Mouse (Mus musculus): ENCODE results near the gene Aldh3a2. TPM values are rescaled to one million over a fixed set of nuclear protein-coding genes. Genes with fewer than 3 reads are reported as not detected.
"Not testable (repeated sequence)": the region's sequence is repeated elsewhere in the genome, so short reads cannot be mapped to it uniquely, and the experiment has no call there.

The Aldh3a2 gene
- polyA plus RNA-seq (2012; rRNA removed), result 71.3 and 77.7 TPM in 2 replicates

- peak; percentile 94 for DNase-seq (ENCODE audit: low spot score)
These were observed at the start of gene Aldh3a2 for GRCm38 (mm10) chr11:61266551-61267533. TSS of gene Aldh3a2 (minus strand) at chr11:61267464.

- DNase-seq (ENCODE audit: low spot score), result no peak
These were observed 49.6 kb upstream of the Aldh3a2 start for GRCm38 (mm10) chr11:61316864-61317263.

GRCm38 (mm10) chr11:61310321-61310720, 43.1 kb upstream of the Aldh3a2 start:
- DNase-seq (ENCODE audit: low spot score), result no peak

GRCm38 (mm10) chr11:61309831-61310230, 42.6 kb upstream of the Aldh3a2 start:
- DNase-seq (ENCODE audit: low spot score), result no peak

GRCm38 (mm10) chr11:61307795-61308194, 40.5 kb upstream of the Aldh3a2 start:
- no peak for DNase-seq (ENCODE audit: low spot score)

- no peak for DNase-seq (ENCODE audit: low spot score)
These were observed 38.1 kb upstream of the Aldh3a2 start for GRCm38 (mm10) chr11:61305377-61305776.

DNA sequence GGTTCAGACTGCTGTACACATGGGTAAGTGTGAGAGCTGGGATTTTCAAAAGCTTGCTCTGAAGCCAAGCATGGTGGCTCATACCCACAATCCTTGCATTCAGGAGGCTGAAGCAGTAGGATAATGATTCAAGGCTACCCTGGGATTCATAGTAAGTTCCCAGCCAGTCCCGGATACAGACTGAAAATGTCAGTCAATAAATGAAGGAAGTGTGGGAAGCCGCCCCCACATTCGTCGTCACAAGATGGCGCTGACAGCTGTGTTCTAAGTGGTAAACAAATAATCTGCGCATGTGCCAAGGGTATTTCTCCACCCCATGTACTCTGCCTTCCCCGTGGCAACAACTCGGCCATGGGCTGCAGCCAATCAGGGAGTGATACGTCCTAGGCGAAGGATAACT, 37.3 kb upstream of the Aldh3a2 start:
- not testable (repeated sequence) for DNase-seq (ENCODE audit: low spot score)

- no peak for DNase-seq (ENCODE audit: low spot score)
These were observed 33.6 kb upstream of the Aldh3a2 start for GRCm38 (mm10) chr11:61300716-61301392.

DNA sequence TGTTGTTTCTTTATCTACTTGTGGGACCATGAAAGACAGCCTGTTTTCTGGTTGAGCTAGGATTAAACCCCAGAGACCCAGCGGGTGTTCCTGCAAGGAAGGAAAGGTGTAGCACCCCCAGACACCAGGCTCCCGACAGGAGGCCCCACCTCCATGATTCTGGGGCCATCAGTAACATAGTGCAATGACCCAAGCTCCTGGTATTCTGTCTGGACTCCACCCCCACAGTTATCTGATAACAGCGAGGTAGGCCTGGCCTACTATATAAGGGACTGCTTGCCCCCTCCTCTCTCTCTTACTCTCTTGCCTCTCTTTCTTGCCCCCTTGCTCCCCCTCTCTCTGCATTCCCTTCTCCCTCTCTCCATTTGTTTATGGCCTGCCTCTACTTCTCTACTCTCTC, 32.9 kb upstream of the Aldh3a2 start:
- DNase-seq (ENCODE audit: low spot score), result no peak

DNA sequence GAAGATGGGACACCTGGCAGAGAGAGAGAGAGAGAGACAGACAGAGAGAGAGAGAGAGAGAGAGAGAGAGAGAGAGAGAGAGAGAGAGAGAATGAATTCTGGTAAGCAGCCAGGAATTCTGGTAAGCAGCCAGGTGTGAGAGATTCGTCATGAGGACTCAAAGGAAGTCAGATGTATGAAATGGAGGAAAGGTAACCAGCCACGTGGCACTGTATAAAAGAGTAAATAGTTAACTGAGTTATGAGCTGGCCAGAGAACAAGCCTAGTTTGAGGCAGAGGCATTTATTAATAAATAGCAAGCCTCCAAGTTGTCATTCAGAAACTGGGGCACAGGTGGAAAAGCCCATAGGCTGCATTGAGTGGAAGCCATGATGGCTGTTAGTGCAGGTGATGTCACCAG, 30.6 kb upstream of the Aldh3a2 start:
- no peak for DNase-seq (ENCODE audit: low spot score)

DNA sequence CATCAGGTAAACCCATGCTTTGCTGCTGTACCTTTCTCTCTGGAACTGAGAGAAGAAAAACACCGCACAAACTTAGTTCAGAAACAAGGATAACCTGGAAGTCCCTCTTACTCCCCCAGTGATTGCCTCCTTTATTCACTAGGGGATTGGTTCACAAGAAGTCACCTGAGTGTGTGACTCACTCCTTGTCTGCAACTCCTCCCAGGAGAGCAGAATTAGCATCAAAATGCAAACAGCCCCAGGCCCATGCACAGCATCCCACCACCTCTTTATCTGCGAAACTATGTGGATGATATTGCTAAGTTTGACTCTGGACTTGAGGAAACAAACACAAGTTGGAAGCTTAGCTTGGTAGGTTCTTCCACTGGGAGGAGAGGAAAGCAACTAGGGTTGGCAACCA, 30.1 kb upstream of the Aldh3a2 start:
- DNase-seq (ENCODE audit: low spot score), result no peak

DNA sequence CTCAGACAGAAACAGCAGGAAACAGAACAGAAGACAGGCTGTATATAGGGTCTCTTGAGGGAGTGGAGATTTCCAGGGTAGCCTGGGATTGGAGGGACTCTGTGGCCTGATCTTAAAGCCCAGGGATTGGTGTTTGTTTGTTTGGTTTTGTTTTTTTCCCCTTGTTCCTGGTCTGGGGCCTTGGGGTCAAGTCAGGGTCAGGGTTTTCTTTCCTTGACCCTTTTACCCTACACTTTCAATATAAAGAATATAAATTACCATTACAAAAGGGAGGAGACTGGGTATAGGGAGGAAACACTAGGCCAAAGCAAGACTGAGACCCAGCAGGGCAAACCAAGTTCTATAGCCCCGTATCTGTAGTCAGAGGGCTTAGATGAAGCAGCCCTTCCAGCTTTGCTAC, 29.3 kb upstream of the Aldh3a2 start:
- no peak for DNase-seq (ENCODE audit: low spot score)

GRCm38 (mm10) chr11:61295556-61295955, 28.3 kb upstream of the Aldh3a2 start:
- DNase-seq (ENCODE audit: low spot score), result no peak

GRCm38 (mm10) chr11:61294431-61294830, 27.2 kb upstream of the Aldh3a2 start:
- DNase-seq (ENCODE audit: low spot score), result no peak

- no peak for DNase-seq (ENCODE audit: low spot score)
These were observed 26.0 kb upstream of the Aldh3a2 start for GRCm38 (mm10) chr11:61293251-61293650.

DNA sequence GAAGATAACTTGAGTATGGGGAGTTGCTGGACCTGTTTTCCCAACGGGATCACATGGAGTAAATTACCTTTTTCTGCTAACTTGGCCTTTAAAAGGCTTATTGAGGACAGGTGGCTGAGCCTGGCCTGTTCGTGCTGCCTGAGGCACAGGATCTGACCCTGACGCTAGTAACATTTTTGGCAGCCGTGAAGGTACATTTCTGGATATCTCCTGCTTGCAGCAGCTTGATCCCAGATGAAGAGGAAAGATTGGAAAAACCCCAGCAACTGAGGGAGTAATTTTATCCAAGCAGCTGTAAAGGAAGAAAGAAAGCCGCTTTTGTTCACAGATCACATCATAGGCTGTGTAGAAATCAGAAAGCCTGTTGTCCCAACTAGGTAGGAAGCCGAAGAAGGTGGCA, 17.1 kb upstream of the Aldh3a2 start:
- no peak for DNase-seq (ENCODE audit: low spot score)

GRCm38 (mm10) chr11:61283414-61284049, 16.3 kb upstream of the Aldh3a2 start:
- DNase-seq (ENCODE audit: low spot score), result no peak

DNA sequence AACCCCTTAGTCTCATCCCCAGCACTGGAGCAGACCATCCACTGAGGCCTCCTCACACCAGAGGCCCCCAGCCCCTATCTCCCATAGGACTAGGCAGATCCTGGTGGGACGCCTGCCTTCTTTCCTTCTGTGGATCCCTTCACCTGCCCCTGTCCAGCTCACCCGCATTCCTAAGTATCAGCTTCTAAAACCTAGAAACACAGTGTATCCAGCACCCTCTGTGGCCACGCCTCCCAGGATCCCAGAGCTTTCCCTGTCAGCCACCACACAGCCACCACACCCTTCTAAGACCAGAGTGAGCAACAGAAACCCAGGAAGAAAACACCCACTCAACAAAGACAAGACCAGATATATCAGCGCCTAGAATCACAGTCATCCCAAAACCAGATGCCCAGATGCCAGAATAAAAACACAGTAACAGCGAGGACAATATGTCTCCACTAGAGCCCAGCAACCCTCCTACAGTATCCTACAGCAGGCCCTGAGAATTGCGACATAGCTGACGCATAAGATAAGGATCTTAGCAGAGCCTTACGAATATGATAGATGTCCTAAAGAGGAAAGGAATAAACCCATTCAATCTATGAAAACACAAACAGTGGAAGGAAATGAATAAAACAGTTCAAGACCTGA, 11.3 kb upstream of the Aldh3a2 start:
- DNase-seq (ENCODE audit: low spot score), result no peak

DNA sequence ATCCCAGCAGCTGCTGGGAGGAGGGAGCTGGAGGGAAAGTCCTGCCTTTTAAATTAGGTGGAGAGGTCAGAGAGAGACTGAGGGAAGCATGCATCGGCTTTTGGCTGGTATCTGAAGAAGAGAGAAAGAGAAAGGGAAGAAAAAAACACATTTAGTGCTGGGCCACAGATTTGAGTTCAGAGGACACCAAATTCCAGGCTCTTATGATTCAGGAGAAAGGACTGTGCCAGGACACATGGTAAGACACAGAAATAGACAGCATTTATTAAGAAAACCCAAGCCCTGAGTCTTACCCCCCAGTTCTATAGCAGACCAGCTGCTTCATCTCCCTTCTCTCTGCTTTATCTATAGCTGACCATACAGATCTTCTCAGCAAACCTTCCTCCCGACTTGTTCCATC, 10.7 kb upstream of the Aldh3a2 start:
- no peak for DNase-seq (ENCODE audit: low spot score)

DNA sequence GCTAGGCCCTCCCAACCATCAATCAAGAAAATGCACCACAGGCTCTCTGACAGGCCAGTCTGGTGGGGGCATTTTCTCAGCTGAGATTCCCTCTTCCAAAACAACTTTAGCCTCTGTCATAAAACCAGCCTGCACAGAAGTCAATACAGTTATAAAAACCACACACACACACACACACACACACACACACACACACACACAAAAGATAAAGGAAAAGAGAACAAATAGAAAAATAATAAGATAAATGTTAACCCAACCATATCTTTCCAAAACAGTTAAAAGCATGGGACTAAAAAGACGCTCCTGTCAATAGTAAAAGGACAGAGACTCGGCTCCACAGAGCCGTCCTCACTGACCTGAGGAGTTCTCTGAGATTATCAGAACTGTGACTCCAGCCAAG, 9.2 kb upstream of the Aldh3a2 start:
- no peak for DNase-seq (ENCODE audit: low spot score)

DNA sequence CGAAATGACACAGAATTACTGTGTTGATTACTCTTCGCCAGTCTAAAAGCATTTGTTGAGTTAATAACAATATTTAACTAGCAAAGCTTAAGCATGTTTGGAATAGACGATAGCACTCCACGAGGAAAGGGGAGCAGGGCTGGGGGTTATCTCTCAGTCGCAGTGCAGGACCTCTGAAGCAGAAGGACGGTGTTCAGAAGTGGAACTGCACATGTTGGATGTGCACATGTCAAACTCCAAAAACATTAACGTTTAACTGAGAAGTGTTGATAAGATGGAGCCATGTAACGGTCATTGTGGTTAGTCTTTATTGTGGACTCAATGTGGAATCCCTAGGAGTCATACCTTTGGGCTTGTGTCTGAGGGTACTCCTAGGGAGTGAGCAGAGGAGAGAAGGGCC, 7.8 kb upstream of the Aldh3a2 start:
- DNase-seq (ENCODE audit: low spot score), result no peak

GRCm38 (mm10) chr11:61274421-61274820, 7.2 kb upstream of the Aldh3a2 start:
- DNase-seq (ENCODE audit: low spot score), result no peak
